8 mouse cellular contexts compared by ENCODE assay signal in genomic region chr3:143914341-143915217, GRCm38 (mm10).
DNase-seq lines count a peak whose midpoint lies in the region; ATAC-seq lines count a peak whose summit lies in the region.

No protein-coding gene starts in this region.

- H3K9me3 ChIP-seq in kidney, embryonic 15.5 days (replicated peaks), result no peaks in the 10 kb centered on the region
- no peaks in the 10 kb centered on the region for H3K9me3 ChIP-seq in hindbrain, embryonic 13.5 days
- H3K9me3 ChIP-seq in neural tube, embryonic 14.5 days (ENCODE audit: control insufficient read depth, low read length), result no peaks in the 10 kb centered on the region

- WGBS in kidney, embryonic 15.5 days, result 45% methylated on average over 6 of the region's 6 CpGs
- 32% methylated on average over 6 of the region's 6 CpGs for WGBS in hindbrain, embryonic 13.5 days
- 22% methylated on average over 6 of the region's 6 CpGs for WGBS in neural tube, embryonic 14.5 days

- H3K9ac ChIP-seq in kidney, embryonic 15.5 days, result no peak overlapping the region
- no peak overlapping the region for H3K9ac ChIP-seq in hindbrain, embryonic 13.5 days
- no peak overlapping the region for H3K9ac ChIP-seq in neural tube, embryonic 14.5 days (replicated peaks; ENCODE audit: low read depth, low read length)

- H3K36me3 ChIP-seq in kidney, embryonic 15.5 days, result no peaks in the 10 kb centered on the region
- no peaks in the 10 kb centered on the region for H3K36me3 ChIP-seq in hindbrain, embryonic 13.5 days
- H3K36me3 ChIP-seq in neural tube, embryonic 14.5 days (ENCODE audit: control insufficient read depth, insufficient read depth, low read length), result no peaks in the 10 kb centered on the region

- no peak for DNase-seq in kidney, postnatal 14 days
- DNase-seq in embryo, embryonic 10.5 days (ENCODE audit: low spot score), result peak; percentile 48
- DNase-seq in right cerebral cortex, adult 18-20 months, result no peak
- no peak for DNase-seq in layer of hippocampus, postnatal 36 days

- H3K4me2 ChIP-seq in kidney, embryonic 15.5 days, result no peak overlapping the region
- no peak overlapping the region for H3K4me2 ChIP-seq in hindbrain, embryonic 13.5 days
- no peak overlapping the region for H3K4me2 ChIP-seq in neural tube, embryonic 14.5 days (ENCODE audit: low read depth, low read length)

- H3K27me3 ChIP-seq in kidney, embryonic 15.5 days, result no peaks in the 10 kb centered on the region
- no peaks in the 10 kb centered on the region for H3K27me3 ChIP-seq in hindbrain, embryonic 13.5 days
- H3K27me3 ChIP-seq in neural tube, embryonic 14.5 days (ENCODE audit: control insufficient read depth, insufficient read depth, low read length), result no peaks in the 10 kb centered on the region

- peaks cover 8% of the 10 kb centered on the region; the same call in 1 of the 2 replicates for H3K4me1 ChIP-seq in kidney, embryonic 15.5 days
- peaks cover 18% of the 10 kb centered on the region for H3K4me1 ChIP-seq in hindbrain, embryonic 13.5 days (replicated peaks)
- H3K4me1 ChIP-seq in neural tube, embryonic 14.5 days (ENCODE audit: control insufficient read depth, insufficient read depth, low read length), result peaks cover 8% of the 10 kb centered on the region

- no peak overlapping the region for H3K4me3 ChIP-seq in kidney, embryonic 15.5 days (replicated peaks)
- no peak overlapping the region for H3K4me3 ChIP-seq in hindbrain, embryonic 13.5 days
- no peak overlapping the region for H3K4me3 ChIP-seq in neural tube, embryonic 14.5 days (ENCODE audit: low read depth, low read length)

- H3K27ac ChIP-seq in kidney, embryonic 15.5 days, result no peak overlapping the region
- no peak overlapping the region for H3K27ac ChIP-seq in hindbrain, embryonic 13.5 days
- H3K27ac ChIP-seq in neural tube, embryonic 14.5 days (ENCODE audit: low read depth, low read length), result no peak overlapping the region

- peak; percentile 49; the same call in 1 of the 2 replicates for ATAC-seq in kidney, embryonic 15.5 days (replicated peaks; ENCODE audit: low FRiP score)
- peak; percentile 79 for ATAC-seq in hindbrain, embryonic 13.5 days (ENCODE audit: low FRiP score)
- ATAC-seq in neural tube, embryonic 14.5 days (ENCODE audit: low read depth), result peak; percentile 77; the same call in 1 of the 2 replicates
- ATAC-seq in erythroblast, adult 5-6 weeks (replicated peaks; ENCODE audit: low FRiP score, poor library complexity, severe bottlenecking), result no peak
